Mouse (Mus musculus): Measurements from ENCODE around the gene Rusc1. TPM values are rescaled to one million over a fixed set of nuclear protein-coding genes. Genes with fewer than 3 reads are reported as not detected.

The Rusc1 gene
- polyA plus RNA-seq, 1 experiment = 14.5 TPM

- Histone ChIP-seq H3K4me3 (replicated peaks; ENCODE audit: control insufficient read depth, low read depth, low read length) (no peak overlapping the region), H3K4me1 (ENCODE audit: control insufficient read depth, insufficient read depth, low read length) (peaks cover 1% of the 10 kb centered on the region; the same call in 1 of the 2 replicates), H3K27ac (ENCODE audit: control insufficient read depth, insufficient read depth, low read depth, low read length, poor library complexity) (peak overlapping the region; percentile 12; the same call in 1 of the 2 replicates)
- 46% methylated on average over 12 of the region's 12 CpGs for WGBS
- no peak for TF ChIP-seq POLR2A (IDR thresholded peaks at IDR 0.05; ENCODE audit: borderline replicate concordance, control insufficient read depth, low read depth, low read length)
- TF ChIP-seq CTCF (IDR thresholded peaks at IDR 0.05; ENCODE audit: control insufficient read depth, insufficient read depth, low read length) = no peak
Measured at GRCm38 (mm10) chr3:89102495-89103290, 9.6 kb upstream of the Rusc1 start.

- peak; percentile 42; the same call in 1 of the 2 replicates for TF ChIP-seq POLR2A (IDR thresholded peaks at IDR 0.05; ENCODE audit: borderline replicate concordance, control insufficient read depth, low read depth, low read length)
- TF ChIP-seq CTCF (IDR thresholded peaks at IDR 0.05; ENCODE audit: control insufficient read depth, insufficient read depth, low read length) = peak; percentile 14; the same call in 1 of the 2 replicates
- Histone ChIP-seq H3K4me3 (replicated peaks; ENCODE audit: control insufficient read depth, low read depth, low read length) (peak within 1 kb of the TSS; percentile 73), H3K27ac (ENCODE audit: control insufficient read depth, insufficient read depth, low read depth, low read length, poor library complexity) (peak within 1 kb of the TSS; percentile 12), H3K4me1 (ENCODE audit: control insufficient read depth, insufficient read depth, low read length) (peaks cover 1% of the 10 kb centered on the region; the same call in 1 of the 2 replicates)
- WGBS = under 1% methylated on average over 26 of the region's 26 CpGs
Measured at GRCm38 (mm10) chr3:89101812-89102494, 8.8 kb upstream of the Rusc1 start, which contains the start of gene Fdps. TSS of gene Fdps (minus strand) at chr3:89101959.

DNA sequence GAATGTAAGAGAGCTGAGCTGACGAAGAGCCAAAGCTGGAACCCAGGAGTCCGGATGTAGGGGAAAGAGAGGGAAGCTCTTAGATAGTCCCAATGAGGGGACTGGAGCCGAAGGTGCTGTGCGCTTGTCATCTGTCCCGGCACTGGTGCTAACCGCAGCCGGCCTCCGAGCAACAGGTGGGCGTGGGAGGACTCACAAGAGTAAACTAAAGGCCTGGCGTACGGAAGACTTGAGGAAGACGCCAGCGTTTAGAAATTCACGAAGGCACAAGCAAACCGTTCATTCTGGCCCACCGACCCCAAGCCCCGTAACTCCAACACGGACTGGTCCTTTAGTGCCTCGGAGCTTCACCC lies 8.3 kb upstream of the Rusc1 start:
- peak overlapping the region; percentile 73 for H3K4me3 ChIP-seq (replicated peaks; ENCODE audit: control insufficient read depth, low read depth, low read length)
- TF ChIP-seq POLR2A (IDR thresholded peaks at IDR 0.05; ENCODE audit: borderline replicate concordance, control insufficient read depth, low read depth, low read length) (no peak), CTCF (IDR thresholded peaks at IDR 0.05; ENCODE audit: control insufficient read depth, insufficient read depth, low read length) (no peak)
- peaks cover 1% of the 10 kb centered on the region; the same call in 1 of the 2 replicates for H3K4me1 ChIP-seq (ENCODE audit: control insufficient read depth, insufficient read depth, low read length)
- H3K27ac ChIP-seq (ENCODE audit: control insufficient read depth, insufficient read depth, low read depth, low read length, poor library complexity) = no peak overlapping the region; the same call in 1 of the 2 replicates
- under 1% methylated on average over 19 of the region's 19 CpGs for WGBS

DNA sequence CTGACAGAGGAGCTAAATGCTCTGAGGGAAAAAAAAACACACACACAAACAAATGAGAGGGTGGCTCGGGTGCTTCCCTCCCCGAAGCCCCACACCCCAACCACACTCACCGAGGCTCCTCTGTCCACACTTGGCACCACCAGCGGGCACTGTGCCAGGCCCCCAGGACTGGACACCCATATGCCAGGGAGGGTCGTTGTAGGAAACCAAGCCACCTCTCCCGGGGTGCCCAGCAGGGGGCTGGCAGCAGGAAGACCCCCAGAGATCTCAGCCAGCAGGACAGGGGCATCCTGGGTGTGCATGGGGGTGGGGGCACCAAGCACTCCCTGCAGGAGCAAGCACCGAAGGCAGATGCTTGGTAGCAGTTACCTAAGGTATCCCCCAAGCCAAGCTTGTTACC lies 7.7 kb upstream of the Rusc1 start, which contains the start of gene Gm43738:
Gene Gm43738 (minus strand): TSS at position 289 of the 400 bp plus-strand sequence.
- TF ChIP-seq POLR2A (IDR thresholded peaks at IDR 0.05; ENCODE audit: borderline replicate concordance, control insufficient read depth, low read depth, low read length) = no peak
- WGBS = 32% methylated on average over 7 of the region's 7 CpGs
- Histone ChIP-seq H3K27ac (ENCODE audit: control insufficient read depth, insufficient read depth, low read depth, low read length, poor library complexity) (no peak within 1 kb of the TSS; the same call in 1 of the 2 replicates), H3K4me3 (replicated peaks; ENCODE audit: control insufficient read depth, low read depth, low read length) (peak within 1 kb of the TSS; percentile 73), H3K4me1 (ENCODE audit: control insufficient read depth, insufficient read depth, low read length) (peaks cover 1% of the 10 kb centered on the region; the same call in 1 of the 2 replicates)

GRCm38 (mm10) chr3:89094021-89094420 lies 910 bp upstream of the Rusc1 start:
- H3K4me3 ChIP-seq (replicated peaks; ENCODE audit: control insufficient read depth, low read depth, low read length) = no peak overlapping the region
- no peak overlapping the region for H3K27ac ChIP-seq (ENCODE audit: control insufficient read depth, insufficient read depth, low read depth, low read length, poor library complexity)
- H3K4me1 ChIP-seq (ENCODE audit: control insufficient read depth, insufficient read depth, low read length) = no peaks in the 10 kb centered on the region; the same call in 1 of the 2 replicates
- TF ChIP-seq CTCF (IDR thresholded peaks at IDR 0.05; ENCODE audit: control insufficient read depth, insufficient read depth, low read length) (no peak), POLR2A (IDR thresholded peaks at IDR 0.05; ENCODE audit: borderline replicate concordance, control insufficient read depth, low read depth, low read length) (no peak)
- WGBS = 83% methylated on average over 10 of the region's 10 CpGs

DNA sequence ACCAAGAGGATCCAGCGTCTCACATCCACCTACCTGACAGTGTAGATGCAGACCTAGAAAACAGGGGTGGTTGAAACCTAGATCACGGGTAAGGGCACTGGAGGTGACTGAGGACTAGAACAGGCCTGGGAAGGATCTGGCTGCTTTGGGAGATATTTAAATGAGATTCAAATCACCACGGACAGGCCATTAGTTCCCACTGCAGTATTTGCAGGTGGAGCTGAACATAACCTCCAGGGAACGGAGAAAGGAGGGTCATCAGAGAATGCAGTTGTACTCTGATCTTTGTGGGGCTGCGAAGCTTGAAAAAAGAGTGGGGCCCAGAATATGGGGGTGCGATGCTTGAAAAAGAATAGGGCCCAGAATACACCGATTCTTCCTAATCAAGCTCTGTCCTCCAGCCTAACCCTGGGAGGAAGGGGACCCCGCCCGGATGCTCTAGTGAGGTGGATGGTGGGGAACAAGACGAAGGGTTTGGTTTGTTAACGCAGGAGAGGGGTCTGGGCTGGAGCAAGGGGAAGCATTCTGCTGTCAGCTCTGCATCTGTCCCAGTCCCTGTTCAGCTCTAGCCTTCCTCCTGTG lies 511 bp downstream of the Rusc1 start:
- no peak overlapping the region for H3K27ac ChIP-seq (ENCODE audit: control insufficient read depth, insufficient read depth, low read depth, low read length, poor library complexity)
- TF ChIP-seq CTCF (IDR thresholded peaks at IDR 0.05; ENCODE audit: control insufficient read depth, insufficient read depth, low read length) = no peak
- TF ChIP-seq POLR2A (IDR thresholded peaks at IDR 0.05; ENCODE audit: borderline replicate concordance, control insufficient read depth, low read depth, low read length) = no peak
- H3K4me1 ChIP-seq (ENCODE audit: control insufficient read depth, insufficient read depth, low read length) = no peaks in the 10 kb centered on the region; the same call in 1 of the 2 replicates
- no peak overlapping the region for H3K4me3 ChIP-seq (replicated peaks; ENCODE audit: control insufficient read depth, low read depth, low read length)
- 33% methylated on average over 11 of the region's 11 CpGs for WGBS

- no peak overlapping the region for H3K27ac ChIP-seq (ENCODE audit: control insufficient read depth, insufficient read depth, low read depth, low read length, poor library complexity)
- no peaks in the 10 kb centered on the region; the same call in 1 of the 2 replicates for H3K4me1 ChIP-seq (ENCODE audit: control insufficient read depth, insufficient read depth, low read length)
- TF ChIP-seq CTCF (IDR thresholded peaks at IDR 0.05; ENCODE audit: control insufficient read depth, insufficient read depth, low read length) (no peak), POLR2A (IDR thresholded peaks at IDR 0.05; ENCODE audit: borderline replicate concordance, control insufficient read depth, low read depth, low read length) (no peak)
- no peak overlapping the region for H3K4me3 ChIP-seq (replicated peaks; ENCODE audit: control insufficient read depth, low read depth, low read length)
- whole genome bisulfite sequencing = 26% methylated on average over 20 of the region's 20 CpGs
Measured at GRCm38 (mm10) chr3:89091811-89092508, 1.2 kb downstream of the Rusc1 start.

All from bone marrow, adult 2 months (tissue).